Mouse (Mus musculus): ENCODE results near the gene Wnt5b.

GRCm38 (mm10) chr6:119467785-119468059 is 76.4 kb downstream of the Wnt5b start:
- TF ChIP-seq CTCF (IDR thresholded peaks at IDR 0.05; ENCODE audit: borderline replicate concordance, insufficient read depth, low read length): no peak
- no peak for TF ChIP-seq POLR2A (IDR thresholded peaks at IDR 0.05; ENCODE audit: low read depth, low read length)

Measured in embryonic fibroblast, embryonic 13.5 days (primary cell).